Mouse (Mus musculus): Measurements from ENCODE around the gene Hoga1. TPM values are rescaled to one million over a fixed set of nuclear protein-coding genes. Genes with fewer than 3 reads are reported as not detected.

Gene Hoga1
- total RNA-seq, 2 experiments from 2014 or later: 0.20 to 0.33 TPM

- ATAC-seq (replicated peaks; ENCODE audit: poor library complexity): no peak
Observed at GRCm38 (mm10) chr19:42118142-42118541, 72.7 kb downstream of the Hoga1 start.

- ATAC-seq (replicated peaks; ENCODE audit: poor library complexity): no peak
Observed at GRCm38 (mm10) chr19:42118596-42118995, 73.2 kb downstream of the Hoga1 start.

- ATAC-seq (replicated peaks; ENCODE audit: poor library complexity): no peak
Observed at GRCm38 (mm10) chr19:42120451-42120850, 75.0 kb downstream of the Hoga1 start.

Other genes starting within 250 kb of the Hoga1 start
- 48.6 and 50.6 TPM in 2 replicates for gene Arhgap19, start 243.6 kb upstream of the Hoga1 start, total RNA-seq (2015)
- 56.7 and 57.3 TPM in 2 replicates for gene Arhgap19, start 243.6 kb upstream of the Hoga1 start, total RNA-seq (2017)
- gene Frat1, start 215.6 kb upstream of the Hoga1 start, total RNA-seq (2015): 9.1 TPM in 2 replicates
- 9.5 and 11.7 TPM in 2 replicates for gene Frat1, start 215.6 kb upstream of the Hoga1 start, total RNA-seq (2017)
- 25.2 and 27.8 TPM in 2 replicates for gene Frat2, start 197.5 kb upstream of the Hoga1 start, total RNA-seq (2015)
- 28.2 and 29.8 TPM in 2 replicates for gene Frat2, start 197.5 kb upstream of the Hoga1 start, total RNA-seq (2017)
- gene Rrp12, start 149.4 kb upstream of the Hoga1 start, total RNA-seq (2015): 10.4 and 10.5 TPM in 2 replicates
- 18.9 and 20.5 TPM in 2 replicates for gene Rrp12, start 149.4 kb upstream of the Hoga1 start, total RNA-seq (2017)
- 1,044 and 1,130 TPM in 2 replicates for gene Pgam1, start 133.7 kb upstream of the Hoga1 start, total RNA-seq (2015)
- gene Pgam1, start 133.7 kb upstream of the Hoga1 start, total RNA-seq (2017): 398 and 472 TPM in 2 replicates
- gene Exosc1, start 112.2 kb upstream of the Hoga1 start, total RNA-seq (2015): 90.1 and 96.9 TPM in 2 replicates
- gene Exosc1, start 112.2 kb upstream of the Hoga1 start, total RNA-seq (2017): 73.3 and 75.7 TPM in 2 replicates
- gene Zdhhc16, start 112.1 kb upstream of the Hoga1 start, total RNA-seq (2015): 52.7 and 54.9 TPM in 2 replicates
- gene Zdhhc16, start 112.1 kb upstream of the Hoga1 start, total RNA-seq (2017): 33.5 and 39.1 TPM in 2 replicates
- gene Mms19, start 64.5 kb upstream of the Hoga1 start, total RNA-seq (2015): 15.8 and 16.2 TPM in 2 replicates
- gene Mms19, start 64.5 kb upstream of the Hoga1 start, total RNA-seq (2017): 25.2 and 43.2 TPM in 2 replicates
- gene Ubtd1, start 63.8 kb upstream of the Hoga1 start, total RNA-seq (2015): 11.2 and 13.4 TPM in 2 replicates
- gene Ubtd1, start 63.8 kb upstream of the Hoga1 start, total RNA-seq (2017): 11.9 and 12.3 TPM in 2 replicates
- not detected in 2 replicates for gene Ankrd2, start 9.6 kb upstream of the Hoga1 start, total RNA-seq (2015)
- gene Ankrd2, start 9.6 kb upstream of the Hoga1 start, total RNA-seq (2017): not detected in 2 replicates
- not detected in 2 replicates for gene 4933411K16Rik, start 6.6 kb downstream of the Hoga1 start, total RNA-seq (2015)
- not detected in 2 replicates for gene 4933411K16Rik, start 6.6 kb downstream of the Hoga1 start, total RNA-seq (2017)
- gene Morn4, start 40.7 kb downstream of the Hoga1 start, total RNA-seq (2015): 0.67 and 1.4 TPM in 2 replicates
- 0.30 and 0.54 TPM in 2 replicates for gene Morn4, start 40.7 kb downstream of the Hoga1 start, total RNA-seq (2017)
- 8.9 and 9.4 TPM in 2 replicates for gene Pi4k2a, start 44.9 kb downstream of the Hoga1 start, total RNA-seq (2015)
- 5.5 and 7.4 TPM in 2 replicates for gene Pi4k2a, start 44.9 kb downstream of the Hoga1 start, total RNA-seq (2017)
- gene Avpi1, start 83.4 kb downstream of the Hoga1 start, total RNA-seq (2015): 5.0 and 7.3 TPM in 2 replicates
- 4.9 and 5.4 TPM in 2 replicates for gene Avpi1, start 83.4 kb downstream of the Hoga1 start, total RNA-seq (2017)
- 14.4 and 14.9 TPM in 2 replicates for gene Marveld1, start 101.8 kb downstream of the Hoga1 start, total RNA-seq (2015)
- 15.0 and 18.8 TPM in 2 replicates for gene Marveld1, start 101.8 kb downstream of the Hoga1 start, total RNA-seq (2017)
- gene Zfyve27, start 118.3 kb downstream of the Hoga1 start, total RNA-seq (2015): 10.7 and 13.6 TPM in 2 replicates
- 26.9 and 30.5 TPM in 2 replicates for gene Zfyve27, start 118.3 kb downstream of the Hoga1 start, total RNA-seq (2017)
- gene Sfrp5, start 156.6 kb downstream of the Hoga1 start, total RNA-seq (2015): not detected in 2 replicates
- gene Sfrp5, start 156.6 kb downstream of the Hoga1 start, total RNA-seq (2017): not detected in 2 replicates
- not detected in 2 replicates for gene Golga7b, start 202.0 kb downstream of the Hoga1 start, total RNA-seq (2015)
- gene Golga7b, start 202.0 kb downstream of the Hoga1 start, total RNA-seq (2017): not detected in 2 replicates

Data from megakaryocyte progenitor cell, adult 5-6 weeks (primary cell).